Mouse (Mus musculus) midbrain, postnatal 0 days (tissue): ENCODE data around the gene Tmem262. TPM values are rescaled to one million over a fixed set of nuclear protein-coding genes. Genes with fewer than 3 reads are reported as not detected.

Experiments used
- ATAC-seq: fragments of 200-750 bp; cut with Nextera tagmentation; 2 replicates; pipeline ENCODE4 v1.8.0; 2017; ENCODE audit warnings: moderate number of reproducible peaks, mild to moderate bottlenecking, moderate TSS enrichment, moderate library complexity; ENCODE audit not compliant: low FRiP score
- DNase-seq: peaks from one replicate; pipeline ENCODE4 v3.0.0-alpha.2; 2015; ENCODE audit warnings: low spot score
- H3K27ac ChIP-seq: fragments of 300-500 bp; sonication (generic); 2 replicates; pipeline ENCODE4 v1.5.1; 2014; ENCODE audit warnings: low read depth, mild to moderate bottlenecking, low read length, mixed read lengths
- H3K27me3 ChIP-seq: fragments of 300-500 bp; sonication (generic); 2 replicates; pipeline ENCODE4 v1.6.1; 2014; ENCODE audit warnings: low read length, control low read depth, mixed read lengths; ENCODE audit not compliant: insufficient read depth
- H3K36me3 ChIP-seq: fragments of 300-500 bp; sonication (generic); 2 replicates; pipeline ENCODE4 v1.6.1; 2014; ENCODE audit warnings: low read length, control low read depth, mixed read lengths; ENCODE audit not compliant: insufficient read depth
- H3K4me1 ChIP-seq: fragments of 300-500 bp; sonication (generic); 2 replicates; pipeline ENCODE4 v1.6.1; 2014; ENCODE audit warnings: mild to moderate bottlenecking, control low read depth, antibody characterized with exemption, low read length, mixed read lengths; ENCODE audit not compliant: insufficient read depth
- H3K4me2 ChIP-seq: fragments of 300-500 bp; sonication (generic); 2 replicates; pipeline ENCODE4 v1.6.1; 2014; ENCODE audit warnings: low read depth, mild to moderate bottlenecking, low read length, mixed read lengths; ENCODE audit not compliant: poor library complexity, severe bottlenecking
- H3K4me3 ChIP-seq: fragments of 300-500 bp; sonication (generic); 2 replicates; pipeline ENCODE4 v1.5.1; 2014; ENCODE audit warnings: low read depth, mild to moderate bottlenecking, low read length, moderate library complexity
- H3K9ac ChIP-seq: fragments of 300-500 bp; sonication (generic); replicated peaks from 2 replicates; pipeline ENCODE4 v1.6.1; 2014; ENCODE audit warnings: mild to moderate bottlenecking, low read length, moderate library complexity, mixed read lengths; ENCODE audit not compliant: poor library complexity, severe bottlenecking
- H3K9me3 ChIP-seq: fragments of 300-500 bp; sonication (generic); 2 replicates; pipeline ENCODE4 v1.6.1; 2016; ENCODE audit warnings: low read length, control low read depth
- CTCF ChIP-seq: IDR thresholded peaks from 2 replicates; pipeline ENCODE4 v1.5.1; 2016; ENCODE audit warnings: antibody characterized with exemption, mild to moderate bottlenecking
- WGBS: fragments of 180-500 bp; shearing (Covaris S2); extraction: QIAGEN DNeasy Blood & Tissue Kit; methylation state at CpG from one replicate; pipeline ENCODE4 v1.1.7; 2014; 5-methylcytosine and 5-hydroxymethylcytosine counted together
- polyA plus RNA-seq: library from polyadenylated mRNA; unstranded; fragments of >200 nt; fragmentation: Nextera tagmentation; extraction: Ambion mirVana; gene quantifications from 2 replicates; pipeline ENCODE4 v1.2.1, GENCODE M21; 2015
- total RNA-seq: library from RNA; depleted of rRNA; stranded (reverse); fragments of >200 nt; gene quantifications from 2 replicates; pipeline ENCODE4 v1.2.3, GENCODE M21; 2014

Tmem262 gene
- total and polyA plus RNA-seq, 2 experiments from 2014 or later = not detected

DNA sequence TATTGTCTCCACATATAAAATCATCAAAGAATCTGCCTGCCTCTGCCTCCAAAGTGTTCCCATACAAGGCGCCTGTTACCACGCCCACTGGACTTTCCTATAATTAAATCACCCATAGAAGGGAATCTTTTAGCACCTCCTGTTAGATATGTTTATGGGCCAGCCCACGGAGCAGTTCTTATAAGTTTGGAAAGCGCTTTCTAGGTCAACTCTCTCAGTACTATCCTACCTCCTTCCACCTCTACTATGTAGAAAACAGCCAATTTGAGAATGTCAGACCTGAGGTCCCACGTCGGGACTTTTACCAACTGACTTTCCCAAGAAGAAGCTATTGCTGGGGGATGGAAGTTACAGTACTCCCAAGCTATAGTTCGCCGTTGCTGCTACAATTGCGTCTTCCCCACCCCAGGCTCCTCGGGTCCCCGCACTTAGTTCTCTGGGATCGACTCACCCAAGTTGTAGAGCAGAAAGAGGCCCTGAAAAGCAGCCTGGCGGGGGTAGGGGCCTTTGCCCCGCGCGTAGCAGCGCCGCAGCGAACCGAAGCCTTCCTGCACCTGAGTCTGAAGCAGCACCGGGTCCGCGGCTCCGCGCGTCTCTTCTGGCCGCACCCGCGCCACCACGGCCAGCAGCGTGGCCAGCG is 37.6 kb downstream of the Tmem262 start:
- Histone ChIP-seq H3K4me1 (no peaks in the 10 kb centered on the region; the same call in 1 of the 2 replicates), H3K4me3 (peak overlapping the region; percentile 84), H3K27ac (peak overlapping the region; percentile 92), H3K4me2 (peak overlapping the region; percentile 90), H3K27me3 (no peaks in the 10 kb centered on the region), H3K9ac (peak overlapping the region; percentile 86), H3K36me3 (peaks cover 45% of the 10 kb centered on the region), H3K9me3 (no peaks in the 10 kb centered on the region)
- no peak for TF ChIP-seq CTCF
- DNase-seq (no peak), ATAC-seq (no peak)
- WGBS = 6% methylated on average over 32 of the region's 32 CpGs

DNA sequence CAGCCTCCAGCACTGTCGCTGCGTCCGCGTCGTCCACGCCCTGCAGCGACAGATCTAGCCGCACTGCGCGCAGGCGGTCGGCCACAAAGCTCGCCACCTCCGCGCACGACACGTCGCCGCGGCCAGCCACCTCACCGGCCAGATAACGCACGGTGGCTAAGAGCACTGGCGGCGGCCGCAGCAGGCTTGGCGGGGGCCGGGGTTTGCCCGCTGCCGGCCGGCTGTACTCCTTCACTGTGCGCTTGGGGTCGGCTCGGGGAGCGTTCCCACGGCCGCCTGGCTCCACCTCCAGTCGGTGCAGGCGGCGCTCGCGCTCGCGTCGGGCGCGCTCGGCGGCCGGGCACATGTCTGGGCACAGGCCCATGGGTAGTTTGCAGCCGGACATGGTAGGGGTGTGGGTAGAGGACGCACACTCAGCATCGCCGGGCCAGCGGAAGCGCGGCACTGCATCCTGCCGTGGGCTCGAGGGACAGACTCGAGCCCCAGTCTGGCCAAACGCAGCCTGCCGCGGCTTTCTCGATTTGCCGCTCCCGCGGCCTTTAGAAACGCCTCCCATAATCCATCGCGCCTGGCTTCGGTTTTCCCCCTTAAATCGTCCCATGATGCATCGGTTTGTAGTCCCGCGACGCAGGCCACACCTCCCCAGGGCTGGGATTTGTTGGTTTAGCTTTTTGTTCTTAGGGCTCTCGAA is 38.3 kb downstream of the Tmem262 start, which contains the start of gene Sac3d1:
Gene Sac3d1, minus strand, starts transcription at position 665 of the 691 bp plus-strand sequence.
- no peak for TF ChIP-seq CTCF
- Histone ChIP-seq H3K9me3 (no peaks in the 10 kb centered on the region), H3K9ac (peak within 1 kb of the TSS; percentile 86), H3K36me3 (peaks cover 42% of the 10 kb centered on the region), H3K27ac (peak within 1 kb of the TSS; percentile 92), H3K4me3 (peak within 1 kb of the TSS; percentile 84), H3K27me3 (no peaks in the 10 kb centered on the region), H3K4me1 (no peaks in the 10 kb centered on the region; the same call in 1 of the 2 replicates), H3K4me2 (peak within 1 kb of the TSS; percentile 90)
- WGBS = under 1% methylated on average over 74 of the region's 77 CpGs
- DNase-seq = peak; percentile 98
- peak; percentile 87 for ATAC-seq

DNA sequence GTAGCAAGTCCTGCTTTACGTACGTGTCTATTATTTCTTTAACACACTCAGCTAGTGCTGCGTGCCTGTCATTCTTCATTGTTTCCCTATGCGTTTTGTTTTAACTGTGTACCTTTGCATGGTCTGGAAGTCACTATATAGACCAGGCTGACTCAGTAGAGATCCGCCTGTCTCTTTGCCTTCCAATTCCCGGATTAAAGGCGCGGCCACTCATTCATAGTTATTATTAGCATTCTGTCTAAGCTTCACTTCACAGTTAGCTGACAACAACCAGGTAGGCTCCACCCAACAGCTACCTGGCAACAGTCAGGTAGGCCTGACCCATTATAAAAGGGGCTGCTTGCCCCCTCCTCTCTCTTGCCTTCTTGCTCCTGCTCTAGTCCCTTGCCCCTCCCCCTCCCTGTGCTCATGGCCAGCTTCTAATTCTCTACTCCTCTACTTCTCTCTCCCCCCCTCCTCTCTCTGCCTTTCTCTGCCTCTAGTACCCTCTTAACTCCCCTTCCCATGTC is 38.9 kb downstream of the Tmem262 start:
- WGBS = 2% methylated on average over 8 of the region's 8 CpGs
- peak overlapping the region; percentile 15; the same call in 1 of the 2 replicates for H3K9ac ChIP-seq

DNA sequence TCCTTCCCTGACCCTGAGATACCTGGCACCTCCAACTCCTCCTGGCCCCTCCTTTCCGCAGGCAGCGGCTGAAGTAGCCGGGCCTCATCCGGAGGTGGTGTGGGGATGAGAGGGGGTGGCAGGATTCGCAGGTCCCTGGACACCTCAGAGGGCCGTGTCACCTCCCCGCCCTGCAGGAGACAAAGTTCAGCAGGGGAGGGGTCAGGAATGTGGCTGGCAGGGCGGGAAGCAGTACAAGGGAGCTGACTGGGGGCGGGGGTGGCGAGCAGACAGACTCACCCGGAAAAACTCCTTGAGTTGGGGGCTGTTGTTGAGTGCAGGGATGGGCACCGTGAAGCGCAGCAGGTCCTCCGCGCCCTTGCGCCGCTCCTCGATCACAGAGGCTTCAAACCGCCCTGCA is 41.9 kb downstream of the Tmem262 start:
- Histone ChIP-seq H3K9ac (0 out of 2 replicates have a peak overlapping the region, but pooled peaks have one; percentile 13), H3K9me3 (no peaks in the 10 kb centered on the region), H3K27me3 (no peaks in the 10 kb centered on the region), H3K4me1 (no peaks in the 10 kb centered on the region; the same call in 1 of the 2 replicates), H3K4me3 (no peak overlapping the region), H3K4me2 (no peak overlapping the region), H3K36me3 (peaks cover 20% of the 10 kb centered on the region), H3K27ac (no peak overlapping the region)
- no peak for ATAC-seq
- WGBS = 43% methylated on average over 18 of the region's 19 CpGs
- no peak for DNase-seq
- TF ChIP-seq CTCF = no peak

More for the DNA sequence above, 38.9 kb downstream of the Tmem262 start:
- H3K4me3 ChIP-seq = peak overlapping the region; percentile 84
- no peaks in the 10 kb centered on the region for H3K27me3 ChIP-seq
- no peaks in the 10 kb centered on the region for H3K9me3 ChIP-seq
- no peaks in the 10 kb centered on the region; the same call in 1 of the 2 replicates for H3K4me1 ChIP-seq
- H3K27ac ChIP-seq = peak overlapping the region; percentile 92
- peak overlapping the region; percentile 90 for H3K4me2 ChIP-seq
- TF ChIP-seq CTCF = no peak
- DNase-seq (no peak), ATAC-seq (peak; percentile 14)
- H3K36me3 ChIP-seq = peaks cover 42% of the 10 kb centered on the region

DNA sequence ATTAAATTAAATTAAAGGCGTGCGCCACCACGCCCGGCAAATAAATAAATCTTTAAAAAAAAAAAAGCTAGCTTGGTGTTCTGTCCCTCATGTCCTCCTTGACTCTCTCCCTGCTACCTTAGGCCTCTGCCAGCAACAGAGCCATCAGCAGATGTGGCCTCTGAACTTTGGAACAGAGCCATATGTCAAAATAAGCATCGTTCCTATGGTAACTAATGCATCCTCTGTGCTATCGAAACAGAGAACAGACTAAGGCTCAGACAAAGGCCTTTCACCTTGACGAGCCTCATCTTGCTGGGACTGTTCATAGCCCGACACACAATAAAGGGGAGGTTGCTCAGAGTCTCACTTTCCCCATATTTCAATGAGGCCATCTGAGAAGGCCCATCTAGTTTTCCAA is 43.5 kb downstream of the Tmem262 start:
- no peak overlapping the region for H3K4me3 ChIP-seq
- H3K36me3 ChIP-seq = peaks cover 20% of the 10 kb centered on the region
- H3K4me1 ChIP-seq = no peaks in the 10 kb centered on the region; the same call in 1 of the 2 replicates
- no peak for TF ChIP-seq CTCF
- H3K9ac ChIP-seq = no peak overlapping the region
- no peaks in the 10 kb centered on the region for H3K9me3 ChIP-seq
- no peaks in the 10 kb centered on the region for H3K27me3 ChIP-seq
- ATAC-seq = no peak
- no peak overlapping the region for H3K4me2 ChIP-seq
- peak; percentile 62 for DNase-seq
- no peak overlapping the region for H3K27ac ChIP-seq
- 80% methylated on average over 8 of the region's 8 CpGs for WGBS

DNA sequence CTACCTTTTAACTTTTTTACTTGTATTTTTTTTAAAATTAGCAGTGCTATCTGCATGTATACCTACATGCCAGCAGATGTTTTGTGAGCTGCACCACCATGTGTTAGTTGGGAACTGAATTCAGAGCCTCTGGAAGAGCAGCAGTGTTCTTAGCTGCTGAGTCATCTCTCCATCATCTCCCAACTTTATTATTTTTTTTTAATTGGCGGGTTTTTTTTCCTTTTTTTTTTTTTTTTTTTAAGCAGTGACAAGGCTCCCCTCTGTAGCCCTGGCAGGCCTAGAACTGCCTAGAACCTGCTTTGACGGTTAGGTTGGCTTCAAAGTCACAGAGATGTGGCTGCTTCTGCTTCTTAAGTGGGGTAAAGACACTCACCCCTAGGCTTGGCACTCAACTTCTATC is 45.1 kb downstream of the Tmem262 start:
- no peaks in the 10 kb centered on the region for H3K9me3 ChIP-seq
- H3K36me3 ChIP-seq = peaks cover 20% of the 10 kb centered on the region
- H3K4me2 ChIP-seq = no peak overlapping the region
- no peak overlapping the region for H3K27ac ChIP-seq
- H3K4me3 ChIP-seq = no peak overlapping the region
- TF ChIP-seq CTCF = no peak
- ATAC-seq (no peak), DNase-seq (no peak)
- H3K4me1 ChIP-seq = no peaks in the 10 kb centered on the region
- no peak overlapping the region for H3K9ac ChIP-seq
- no peaks in the 10 kb centered on the region for H3K27me3 ChIP-seq
- 61% methylated on average over 2 of the region's 2 CpGs for WGBS
